ENCODE assay signal across 8 mouse cellular contexts in genomic region chr16:17727179-17727861, GRCm38 (mm10). TPM values are rescaled to one million over a fixed set of nuclear protein-coding genes. Genes with fewer than 3 reads are reported as not detected.
DNase-seq lines count a peak whose midpoint lies in the region; ATAC-seq lines count a peak whose summit lies in the region.

No protein-coding gene starts in this region.

- H3K27me3 ChIP-seq in forebrain, embryonic 14.5 days (replicated peaks; ENCODE audit: control insufficient read depth, insufficient read depth, low read length), result no peaks in the 10 kb centered on the region
- H3K27me3 ChIP-seq in forebrain, embryonic 11.5 days (ENCODE audit: control insufficient read depth, insufficient read depth, low read length), result no peaks in the 10 kb centered on the region
- H3K27me3 ChIP-seq in heart, embryonic 12.5 days (replicated peaks), result no peaks in the 10 kb centered on the region

- DNase-seq in forebrain, embryonic 14.5 days (ENCODE audit: low spot score), result peak; percentile 68
- no peak for DNase-seq in forebrain, embryonic 11.5 days (ENCODE audit: low spot score)
- peak; percentile 89 for DNase-seq in CD4-positive, CD25-positive, alpha-beta regulatory T cell, adult 2 months (ENCODE audit: low read depth, low spot score)
- peak; percentile 68 for DNase-seq in c-Kit-positive CD71-positive TER-119-positive erythroid progenitor cells, embryonic 14.5 days (ENCODE audit: low spot score)
- peak; percentile 70 for DNase-seq in kidney, postnatal 10 days
- DNase-seq in thymus, postnatal 10 days (ENCODE audit: low spot score in 2 of 2), result peak; percentile 39 to 65

- H3K4me1 ChIP-seq in forebrain, embryonic 14.5 days (ENCODE audit: control insufficient read depth, insufficient read depth, low read length), result no peaks in the 10 kb centered on the region
- H3K4me1 ChIP-seq in forebrain, embryonic 11.5 days (replicated peaks; ENCODE audit: control insufficient read depth, insufficient read depth, low read length), result no peaks in the 10 kb centered on the region; the same call in 1 of the 2 replicates
- H3K4me1 ChIP-seq in heart, embryonic 12.5 days (replicated peaks), result peaks cover 7% of the 10 kb centered on the region

- H3K9ac ChIP-seq in forebrain, embryonic 14.5 days (ENCODE audit: low read length), result no peak overlapping the region
- no peak overlapping the region for H3K9ac ChIP-seq in forebrain, embryonic 11.5 days (ENCODE audit: low read length)
- no peak overlapping the region for H3K9ac ChIP-seq in heart, embryonic 12.5 days

- no peaks in the 10 kb centered on the region for H3K36me3 ChIP-seq in forebrain, embryonic 14.5 days (ENCODE audit: control insufficient read depth, insufficient read depth, low read length)
- H3K36me3 ChIP-seq in forebrain, embryonic 11.5 days (ENCODE audit: control insufficient read depth, insufficient read depth, low read length), result no peaks in the 10 kb centered on the region
- H3K36me3 ChIP-seq in heart, embryonic 12.5 days, result no peaks in the 10 kb centered on the region

- no peaks in the 10 kb centered on the region for H3K9me3 ChIP-seq in forebrain, embryonic 14.5 days (replicated peaks; ENCODE audit: control insufficient read depth, low read length)
- no peaks in the 10 kb centered on the region for H3K9me3 ChIP-seq in forebrain, embryonic 11.5 days (ENCODE audit: control insufficient read depth, low read length)
- no peaks in the 10 kb centered on the region for H3K9me3 ChIP-seq in heart, embryonic 12.5 days (replicated peaks)

- no peak overlapping the region for H3K4me2 ChIP-seq in forebrain, embryonic 14.5 days (ENCODE audit: low read length)
- H3K4me2 ChIP-seq in forebrain, embryonic 11.5 days (ENCODE audit: low read depth, low read length, severe bottlenecking), result no peak overlapping the region
- peak overlapping the region; percentile 50 for H3K4me2 ChIP-seq in heart, embryonic 12.5 days

- no peak; the same call in 1 of the 2 replicates for ATAC-seq in forebrain, embryonic 14.5 days
- ATAC-seq in forebrain, embryonic 11.5 days (replicated peaks; ENCODE audit: low FRiP score), result no peak
- no peak for ATAC-seq in heart, embryonic 12.5 days (ENCODE audit: insufficient number of reproducible peaks, low FRiP score)
- peak; percentile 91 for ATAC-seq in megakaryocyte progenitor cell, adult 5-6 weeks (replicated peaks; ENCODE audit: poor library complexity)

- no peak overlapping the region for H3K4me3 ChIP-seq in forebrain, embryonic 14.5 days (ENCODE audit: low read depth, low read length)
- no peak overlapping the region for H3K4me3 ChIP-seq in forebrain, embryonic 11.5 days (ENCODE audit: low read depth, low read length)
- peak overlapping the region; percentile 9; the same call in 1 of the 2 replicates for H3K4me3 ChIP-seq in heart, embryonic 12.5 days

- 14% methylated on average over 5 of the region's 5 CpGs for WGBS in forebrain, embryonic 14.5 days
- 16% methylated on average over 5 of the region's 5 CpGs for WGBS in forebrain, embryonic 11.5 days
- 11% methylated on average over 5 of the region's 5 CpGs for WGBS in heart, embryonic 12.5 days

- H3K27ac ChIP-seq in forebrain, embryonic 14.5 days (ENCODE audit: low read depth, low read length), result no peak overlapping the region
- H3K27ac ChIP-seq in forebrain, embryonic 11.5 days (ENCODE audit: low read depth, low read length), result no peak overlapping the region
- H3K27ac ChIP-seq in heart, embryonic 12.5 days (ENCODE audit: poor library complexity, severe bottlenecking), result peak overlapping the region; percentile 15; the same call in 1 of the 2 replicates

RNA-seq across cellular contexts. Expression of gene Med15, which starts 5.4 kb away (rescaled TPM):
- 23.4 and 31.8 TPM in 2 replicates for polyA plus RNA-seq in forebrain, embryonic 14.5 days (2014; fragmentation: Nextera tagmentation; extraction: Ambion mirVana)
- 48.1 and 50.9 TPM in 2 replicates for polyA plus RNA-seq in forebrain, embryonic 11.5 days (2014; fragmentation: Nextera tagmentation; extraction: Ambion mirVana)
- polyA plus RNA-seq in heart, embryonic 12.5 days (2016; fragmentation: Nextera tagmentation; extraction: Ambion mirVana), result 36.9 and 39.9 TPM in 2 replicates
- total RNA-seq in megakaryocyte progenitor cell, adult 5-6 weeks (2015), result 42.7 and 43.0 TPM in 2 replicates
- 15.5 and 26.5 TPM in 2 replicates for total RNA-seq in megakaryocyte progenitor cell, adult 5-6 weeks (2017)

RNA-seq across cellular contexts. Expression of gene Klhl22, which starts 32.1 kb away (rescaled TPM):
- 68.2 and 71.9 TPM in 2 replicates for polyA plus RNA-seq in forebrain, embryonic 14.5 days (2014; fragmentation: Nextera tagmentation; extraction: Ambion mirVana)
- 54.6 and 57.7 TPM in 2 replicates for polyA plus RNA-seq in forebrain, embryonic 11.5 days (2014; fragmentation: Nextera tagmentation; extraction: Ambion mirVana)
- polyA plus RNA-seq in heart, embryonic 12.5 days (2016; fragmentation: Nextera tagmentation; extraction: Ambion mirVana), result 42.7 and 44.4 TPM in 2 replicates
- 7.5 and 10.6 TPM in 2 replicates for total RNA-seq in megakaryocyte progenitor cell, adult 5-6 weeks (2015)
- 12.8 and 34.6 TPM in 2 replicates for total RNA-seq in megakaryocyte progenitor cell, adult 5-6 weeks (2017)
